Mouse (Mus musculus): ENCODE results near the gene Gm20532.

DNA sequence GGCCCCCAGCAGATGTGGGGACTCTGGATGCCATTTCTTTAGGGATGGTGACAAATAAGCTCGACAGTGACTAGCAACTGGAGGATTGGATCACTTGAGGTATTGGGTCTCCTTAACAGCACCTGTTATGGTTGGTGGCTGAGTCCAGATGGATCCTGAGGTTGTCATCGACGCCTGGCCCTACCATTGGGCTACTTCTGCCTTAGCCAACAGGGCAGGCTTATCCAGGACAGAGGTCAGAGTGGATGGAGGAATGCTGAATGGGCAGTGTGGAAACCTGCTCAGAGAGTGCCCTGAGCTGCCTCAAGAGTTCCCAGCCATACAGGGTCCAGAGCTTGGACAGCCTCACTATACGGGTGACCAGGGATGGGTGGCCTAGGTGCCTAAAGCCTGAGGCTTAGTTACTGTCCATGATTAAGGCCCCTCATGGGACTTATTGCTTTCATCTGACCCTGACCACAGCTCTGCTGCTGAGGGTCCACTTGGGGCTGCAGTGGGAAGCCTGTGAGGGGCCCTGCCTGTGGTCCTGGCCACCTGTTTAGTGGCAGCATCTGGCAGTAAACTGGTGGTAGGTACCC is 47.6 kb downstream of the Gm20532 start:
- TF ChIP-seq POLR2A (IDR thresholded peaks at IDR 0.05; ENCODE audit: low read depth, low read length) (no peak), CTCF (IDR thresholded peaks at IDR 0.05; ENCODE audit: extremely low read depth, insufficient read length, insufficient replicate concordance, low read depth, low read length) (no peak)

All from small intestine, adult 2 months (tissue).